Mouse (Mus musculus) kidney, embryonic 15.5 days (tissue): ENCODE measurements around the gene Hoxa9. TPM values are rescaled to one million over a fixed set of nuclear protein-coding genes. Genes with fewer than 3 reads are reported as not detected.
A peak's percentile ranks its signal among the peaks of the same experiment; 100 is the strongest.

Experiments
- ATAC-seq: fragments of 200-750 bp; cut with Nextera tagmentation; replicated peaks from 2 replicates; pipeline ENCODE4 v1.8.0; 2017; ENCODE audit warnings: moderate TSS enrichment; ENCODE audit not compliant: low FRiP score
- H3K27ac ChIP-seq: fragments of 300-500 bp; sonication (generic); 2 replicates; pipeline ENCODE4 v1.5.1; 2015; ENCODE audit warnings: mild to moderate bottlenecking, inconsistent platforms
- H3K27me3 ChIP-seq: fragments of 300-500 bp; sonication (generic); 2 replicates; pipeline ENCODE4 v1.6.1; 2015; ENCODE audit warnings: inconsistent platforms
- H3K36me3 ChIP-seq: fragments of 300-500 bp; sonication (generic); 2 replicates; pipeline ENCODE4 v1.6.1; 2015; ENCODE audit warnings: inconsistent platforms
- H3K4me1 ChIP-seq: fragments of 300-500 bp; sonication (generic); 2 replicates; pipeline ENCODE4 v1.6.1; 2015; ENCODE audit warnings: inconsistent platforms
- H3K4me2 ChIP-seq: fragments of 300-500 bp; sonication (generic); 2 replicates; pipeline ENCODE4 v1.6.1; 2015; ENCODE audit warnings: moderate library complexity, mild to moderate bottlenecking, inconsistent platforms
- H3K4me3 ChIP-seq: fragments of 300-500 bp; sonication (generic); replicated peaks from 2 replicates; pipeline ENCODE4 v1.5.1; 2015; ENCODE audit warnings: mild to moderate bottlenecking, inconsistent platforms
- H3K9ac ChIP-seq: fragments of 300-500 bp; sonication (generic); 2 replicates; pipeline ENCODE4 v1.6.1; 2015; ENCODE audit warnings: mild to moderate bottlenecking, inconsistent platforms
- H3K9me3 ChIP-seq: fragments of 300-500 bp; sonication (generic); replicated peaks from 2 replicates; pipeline ENCODE4 v1.6.1; 2016; ENCODE audit warnings: inconsistent platforms
- WGBS: fragments of 180-500 bp; shearing (Covaris S2); methylation state at CpG from one replicate; pipeline ENCODE4 v1.1.7; 2015; ENCODE audit warnings: mixed read lengths; 5-methylcytosine and 5-hydroxymethylcytosine counted together
- polyA plus RNA-seq: library from polyadenylated mRNA; unstranded; fragments of >200 nt; fragmentation: Nextera tagmentation; extraction: Ambion mirVana; gene quantifications from 2 replicates; pipeline ENCODE4 v1.2.1, GENCODE M21; 2015

Gene Hoxa9
- polyA plus RNA-seq, 1 experiment from 2014 or later = 53.4 TPM

DNA sequence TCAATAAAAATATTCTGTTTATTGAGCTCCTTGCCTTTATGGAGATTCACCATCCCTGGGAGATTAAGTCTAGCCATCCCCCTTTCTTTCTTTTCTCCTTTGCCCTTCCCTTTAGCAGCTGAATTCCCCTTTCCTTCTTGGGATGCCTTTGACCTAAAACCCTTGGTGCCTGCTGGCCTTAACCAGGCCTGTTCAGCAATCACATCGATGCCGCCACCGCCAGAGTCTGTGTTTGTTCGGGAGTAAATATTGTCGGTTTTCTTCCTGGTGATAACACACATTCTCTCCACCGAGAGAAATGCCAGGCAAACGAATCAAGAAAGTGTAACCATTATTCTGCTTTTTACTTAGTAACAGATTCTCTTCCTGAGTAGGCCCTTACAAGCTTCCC lies 7.3 kb upstream of the Hoxa9 start:
- H3K4me3 ChIP-seq = peak overlapping the region; percentile 76
- H3K36me3 ChIP-seq = no peaks in the 10 kb centered on the region
- peak overlapping the region; percentile 74 for H3K4me2 ChIP-seq
- H3K9ac ChIP-seq = peak overlapping the region; percentile 96
- peaks cover 59% of the 10 kb centered on the region for H3K4me1 ChIP-seq
- ATAC-seq = no peak
- H3K27ac ChIP-seq = peak overlapping the region; percentile 97
- H3K27me3 ChIP-seq = peaks cover 21% of the 10 kb centered on the region; the same call in 1 of the 2 replicates
- H3K9me3 ChIP-seq = no peaks in the 10 kb centered on the region
- 6% methylated on average over 7 of the region's 7 CpGs for WGBS

DNA sequence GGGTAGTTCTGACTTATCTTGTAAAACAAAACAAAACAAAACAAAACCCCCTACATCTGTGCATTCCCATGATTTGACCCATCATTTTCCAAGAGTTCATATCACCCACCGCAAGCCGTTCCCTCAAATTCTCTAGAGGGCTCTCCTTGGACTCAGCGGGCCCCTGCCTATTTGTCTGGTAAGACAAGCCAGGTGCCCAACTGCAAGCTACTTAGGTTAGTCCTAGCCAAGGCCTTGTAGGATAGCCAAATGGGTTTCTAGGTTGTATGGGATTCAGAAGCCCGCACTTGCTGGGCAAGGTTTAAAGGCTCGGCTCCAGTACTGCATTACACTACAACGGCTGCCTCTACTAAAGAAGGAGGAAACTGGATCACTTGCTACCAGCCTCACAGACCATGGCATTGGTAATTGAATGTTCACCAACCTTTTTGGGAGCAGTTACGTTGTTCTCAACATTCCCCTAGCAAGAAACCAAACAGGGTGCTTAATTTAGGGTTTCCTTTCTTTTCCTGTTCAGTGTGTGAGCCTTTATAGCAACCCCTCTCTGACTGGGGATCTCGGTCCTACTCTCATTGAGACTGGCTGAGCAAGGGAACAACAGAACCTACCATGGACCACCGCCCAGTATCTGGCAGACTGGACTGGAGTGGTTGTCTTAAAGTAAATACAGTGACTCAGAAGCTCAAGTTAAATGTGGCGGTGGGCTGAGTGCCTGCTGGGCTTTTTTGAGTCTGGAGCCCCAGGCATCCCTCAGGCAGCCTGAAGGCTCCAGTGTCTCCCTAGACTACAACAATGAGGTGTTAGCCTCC lies 6.7 kb upstream of the Hoxa9 start:
- Histone ChIP-seq H3K36me3 (no peaks in the 10 kb centered on the region), H3K9me3 (no peaks in the 10 kb centered on the region), H3K27me3 (peaks cover 17% of the 10 kb centered on the region; the same call in 1 of the 2 replicates), H3K4me2 (peak overlapping the region; percentile 74), H3K9ac (peak overlapping the region; percentile 96), H3K27ac (peak overlapping the region; percentile 97), H3K4me3 (peak overlapping the region; percentile 76), H3K4me1 (peaks cover 53% of the 10 kb centered on the region)
- WGBS = 9% methylated on average over 10 of the region's 10 CpGs
- no peak for ATAC-seq

DNA sequence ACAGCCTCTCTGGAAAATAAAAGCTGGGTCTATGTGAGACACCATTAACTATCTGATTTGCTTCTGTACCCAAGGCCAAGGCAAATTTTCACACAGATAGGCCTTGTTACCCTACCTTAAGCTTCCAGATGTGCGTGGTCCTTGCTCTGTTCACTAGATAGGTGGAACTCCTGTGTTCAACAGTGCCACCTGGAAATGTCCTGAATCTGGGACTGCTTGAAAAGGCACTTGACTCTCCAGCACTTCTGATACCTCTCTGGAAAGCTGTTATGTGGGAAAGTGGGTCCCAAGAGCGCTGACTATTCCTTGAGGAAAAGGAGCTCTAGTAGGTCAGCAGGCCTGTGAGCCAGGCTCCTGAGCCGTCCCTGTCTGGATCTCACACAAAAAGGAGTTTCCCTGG lies 5.9 kb upstream of the Hoxa9 start:
- H3K4me2 ChIP-seq = peak overlapping the region; percentile 74

DNA sequence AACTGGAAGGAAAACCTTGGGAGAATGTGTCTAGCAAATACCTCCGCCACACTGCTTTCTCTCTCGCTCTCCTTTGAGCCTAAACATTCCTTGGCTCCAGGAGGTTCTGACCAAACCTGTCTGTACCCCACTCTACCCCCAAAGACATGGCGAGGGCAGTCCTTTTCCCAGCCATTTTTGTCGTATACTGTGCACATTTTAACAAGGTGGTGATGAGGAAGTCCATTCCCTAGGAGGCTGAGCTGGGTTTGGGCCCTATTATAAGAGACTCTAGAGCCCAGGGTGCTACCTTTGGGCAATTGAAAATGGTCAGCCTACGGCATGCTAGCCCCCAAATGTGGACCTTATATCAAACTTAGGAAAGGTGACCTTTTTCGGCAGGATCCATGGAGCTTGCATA lies 5.0 kb upstream of the Hoxa9 start:
- WGBS = 17% methylated on average over 6 of the region's 6 CpGs
- Histone ChIP-seq H3K4me3 (peak overlapping the region; percentile 76), H3K9me3 (no peaks in the 10 kb centered on the region), H3K4me1 (peaks cover 38% of the 10 kb centered on the region), H3K4me2 (peak overlapping the region; percentile 74), H3K27ac (peak overlapping the region; percentile 97), H3K27me3 (peaks cover 11% of the 10 kb centered on the region; the same call in 1 of the 2 replicates), H3K36me3 (no peaks in the 10 kb centered on the region), H3K9ac (peak overlapping the region; percentile 96)
- no peak for ATAC-seq

More for the DNA sequence above, 5.9 kb upstream of the Hoxa9 start:
- Histone ChIP-seq H3K9ac (peak overlapping the region; percentile 96), H3K4me1 (peaks cover 47% of the 10 kb centered on the region), H3K9me3 (no peaks in the 10 kb centered on the region), H3K36me3 (no peaks in the 10 kb centered on the region), H3K27me3 (peaks cover 16% of the 10 kb centered on the region; the same call in 1 of the 2 replicates), H3K27ac (peak overlapping the region; percentile 97), H3K4me3 (peak overlapping the region; percentile 76)
- 25% methylated on average over 3 of the region's 3 CpGs for WGBS
- no peak for ATAC-seq

DNA sequence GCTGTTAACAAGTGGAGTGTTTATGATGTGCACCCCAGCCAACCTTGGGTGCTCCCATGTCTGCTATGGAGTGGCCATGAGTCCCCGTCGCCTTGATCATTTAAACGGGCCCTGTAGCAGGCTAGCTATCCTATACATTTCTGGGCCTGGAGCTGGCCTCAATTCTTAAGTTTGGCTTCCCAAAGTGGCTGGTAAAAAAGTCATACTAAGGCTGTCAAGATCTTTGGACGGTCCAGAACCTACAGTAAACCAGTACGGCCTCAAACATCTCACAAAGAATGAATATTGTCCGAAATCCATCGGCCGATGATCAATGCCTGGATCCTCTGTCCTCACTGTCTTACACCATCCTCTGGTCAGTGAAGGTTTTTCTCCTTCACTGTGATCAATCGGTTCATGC lies 4.4 kb upstream of the Hoxa9 start:
- WGBS = 15% methylated on average over 9 of the region's 9 CpGs
- Histone ChIP-seq H3K9ac (peak overlapping the region; percentile 96), H3K27ac (peak overlapping the region; percentile 97), H3K4me1 (peaks cover 32% of the 10 kb centered on the region), H3K27me3 (peaks cover 11% of the 10 kb centered on the region; the same call in 1 of the 2 replicates), H3K36me3 (no peaks in the 10 kb centered on the region), H3K9me3 (no peaks in the 10 kb centered on the region), H3K4me3 (peak overlapping the region; percentile 76), H3K4me2 (peak overlapping the region; percentile 74)
- ATAC-seq = no peak

DNA sequence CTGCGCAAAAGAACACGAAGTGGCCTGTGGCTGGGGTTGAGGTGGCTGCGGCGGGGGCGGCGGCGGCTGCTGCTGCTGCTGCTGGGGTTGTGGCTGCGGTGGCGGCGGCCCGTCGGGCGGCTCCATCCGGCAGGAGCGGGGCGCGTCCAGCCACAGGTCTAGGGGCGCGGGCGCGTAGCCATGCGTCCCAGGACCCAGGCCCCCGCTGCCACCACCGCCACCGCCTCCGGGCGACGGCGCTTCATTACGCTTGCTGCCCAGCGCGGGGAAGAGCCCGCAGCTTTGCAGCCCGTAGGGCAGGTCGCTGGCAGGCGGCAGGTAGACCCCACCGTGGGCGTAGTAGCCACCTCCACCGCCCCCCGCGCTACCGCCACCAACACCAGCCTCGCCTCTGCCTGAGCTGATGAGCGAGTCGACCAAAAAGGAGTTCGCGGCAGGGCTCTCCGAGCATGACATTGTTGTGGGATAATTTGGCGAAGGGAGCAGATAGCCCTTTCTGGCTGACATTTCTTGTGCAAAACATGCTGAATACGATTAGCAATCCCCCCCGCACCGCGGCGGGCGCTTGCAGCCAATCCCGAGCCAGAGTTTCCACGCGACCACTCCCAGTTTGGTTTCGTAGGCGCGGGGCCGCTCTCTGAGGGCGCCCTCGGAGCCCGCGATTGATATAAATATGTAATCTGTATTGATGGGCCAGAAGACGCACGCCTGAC lies 3.7 kb upstream of the Hoxa9 start:
- Histone ChIP-seq H3K4me2 (peak overlapping the region; percentile 74), H3K9me3 (no peaks in the 10 kb centered on the region), H3K27me3 (peaks cover 7% of the 10 kb centered on the region; the same call in 1 of the 2 replicates), H3K27ac (peak overlapping the region; percentile 97), H3K4me1 (peaks cover 33% of the 10 kb centered on the region), H3K36me3 (no peaks in the 10 kb centered on the region), H3K9ac (peak overlapping the region; percentile 96), H3K4me3 (peak overlapping the region; percentile 76)
- peak; percentile 30 for ATAC-seq
- under 1% methylated on average over 61 of the region's 68 CpGs for WGBS

DNA sequence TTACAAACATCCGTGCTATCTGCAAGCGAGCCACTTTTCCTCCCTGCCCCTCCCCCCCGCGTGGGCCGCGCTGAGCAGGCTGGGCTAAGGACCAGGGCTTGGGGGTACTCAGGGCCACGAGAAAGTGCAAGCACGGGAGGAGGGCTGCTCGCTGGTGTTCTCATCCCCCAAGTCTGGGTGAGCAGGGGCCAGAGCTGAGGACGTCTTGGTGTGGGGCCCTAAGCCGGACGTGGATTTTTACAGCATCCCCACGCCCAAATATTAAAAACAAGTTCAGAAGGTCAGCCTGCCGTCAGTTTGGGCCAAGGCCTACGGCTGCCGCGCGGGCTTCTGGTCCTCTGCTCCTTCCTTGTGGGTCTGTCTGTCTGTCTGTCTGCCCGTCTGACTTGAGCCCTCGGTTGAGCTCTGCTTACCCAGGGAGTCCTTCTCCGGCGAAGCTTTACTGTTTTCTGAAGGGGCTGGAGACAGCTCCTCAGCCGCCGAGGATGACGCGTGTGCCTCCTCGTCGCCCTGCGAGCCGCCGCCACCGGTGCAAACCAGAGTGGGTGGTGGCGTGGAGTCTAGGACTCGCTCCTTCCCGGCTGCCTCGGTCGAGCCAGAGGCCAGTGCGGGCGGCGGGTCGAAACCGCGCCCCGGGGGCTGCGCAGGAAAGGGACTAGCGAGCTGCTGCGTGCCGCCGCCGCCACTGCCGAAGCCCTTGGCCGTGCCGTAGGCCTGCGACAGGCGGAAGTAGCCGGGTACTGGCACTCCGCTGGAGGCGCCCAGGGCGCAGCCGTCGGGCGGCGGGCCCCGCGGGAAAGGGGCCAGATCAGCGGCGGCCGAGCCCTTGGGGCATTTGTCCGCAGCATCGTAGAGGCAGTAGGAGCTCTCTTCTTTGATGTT lies 2.9 kb upstream of the Hoxa9 start:
- H3K4me3 ChIP-seq = peak overlapping the region; percentile 76
- peaks cover 7% of the 10 kb centered on the region; the same call in 1 of the 2 replicates for H3K27me3 ChIP-seq
- peak overlapping the region; percentile 96 for H3K9ac ChIP-seq
- peaks cover 33% of the 10 kb centered on the region for H3K4me1 ChIP-seq
- H3K4me2 ChIP-seq = peak overlapping the region; percentile 74
- no peaks in the 10 kb centered on the region for H3K9me3 ChIP-seq
- ATAC-seq = peak; percentile 47
- no peaks in the 10 kb centered on the region for H3K36me3 ChIP-seq
- under 1% methylated on average over 70 of the region's 70 CpGs for WGBS
- H3K27ac ChIP-seq = peak overlapping the region; percentile 97

DNA sequence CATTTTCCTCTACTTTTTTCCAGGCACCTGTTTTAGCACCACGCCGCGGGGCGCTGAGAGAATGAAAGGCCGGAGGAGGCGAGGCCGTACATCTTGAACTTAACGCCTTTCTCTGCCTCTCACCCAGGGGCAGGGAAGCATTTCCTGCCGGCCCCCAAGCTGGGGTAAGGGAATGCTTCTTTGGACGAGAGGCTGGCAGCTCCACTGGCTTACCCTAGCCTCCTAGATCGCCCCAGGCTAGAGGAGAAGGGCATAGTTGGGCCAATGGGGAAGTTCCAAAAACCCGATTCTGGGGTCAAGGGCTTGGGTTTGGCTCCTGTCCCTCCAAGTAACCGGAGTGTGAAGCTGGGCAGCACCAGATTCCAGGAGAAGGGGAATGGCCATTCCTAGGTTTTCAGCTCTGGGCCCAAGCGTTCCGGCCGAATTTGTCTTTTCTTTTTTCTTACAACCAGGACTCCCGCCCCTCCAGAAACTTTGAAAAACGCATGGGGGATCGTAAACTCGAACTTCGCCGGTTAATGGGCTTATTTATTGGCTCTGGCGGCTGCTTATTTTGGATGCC lies 2.2 kb upstream of the Hoxa9 start:
- H3K27me3 ChIP-seq = peaks cover 7% of the 10 kb centered on the region; the same call in 1 of the 2 replicates
- peaks cover 33% of the 10 kb centered on the region for H3K4me1 ChIP-seq
- H3K9me3 ChIP-seq = no peaks in the 10 kb centered on the region
- H3K4me3 ChIP-seq = peak overlapping the region; percentile 76
- H3K9ac ChIP-seq = peak overlapping the region; percentile 96
- WGBS = 1% methylated on average over 23 of the region's 23 CpGs
- H3K36me3 ChIP-seq = no peaks in the 10 kb centered on the region
- peak overlapping the region; percentile 74 for H3K4me2 ChIP-seq
- H3K27ac ChIP-seq = peak overlapping the region; percentile 97
- ATAC-seq = no peak

DNA sequence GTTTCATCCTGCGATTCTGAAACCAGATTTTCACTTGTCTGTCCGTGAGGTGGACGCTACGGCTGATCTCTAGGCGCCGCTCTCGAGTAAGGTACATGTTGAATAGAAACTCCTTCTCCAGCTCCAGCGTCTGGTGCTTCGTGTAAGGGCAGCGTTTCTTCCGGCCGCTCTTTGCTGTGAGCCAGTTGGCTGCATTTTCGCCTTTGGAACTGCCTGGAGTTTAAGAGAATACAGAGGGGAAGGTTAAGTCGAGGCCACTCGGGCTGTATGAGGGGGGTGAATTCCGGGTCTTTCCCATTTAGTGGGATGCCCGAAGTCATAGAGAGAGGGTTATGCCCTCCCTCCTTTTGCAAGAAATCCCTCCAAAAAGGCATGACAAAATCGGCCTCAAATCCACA lies 1.7 kb upstream of the Hoxa9 start:
- Histone ChIP-seq H3K4me2 (peak overlapping the region; percentile 74), H3K36me3 (no peaks in the 10 kb centered on the region), H3K27ac (peak overlapping the region; percentile 97), H3K4me3 (peak overlapping the region; percentile 76), H3K27me3 (peaks cover 7% of the 10 kb centered on the region; the same call in 1 of the 2 replicates), H3K9ac (peak overlapping the region; percentile 96), H3K9me3 (no peaks in the 10 kb centered on the region), H3K4me1 (peaks cover 36% of the 10 kb centered on the region)
- ATAC-seq = no peak
- under 1% methylated on average over 18 of the region's 18 CpGs for WGBS

DNA sequence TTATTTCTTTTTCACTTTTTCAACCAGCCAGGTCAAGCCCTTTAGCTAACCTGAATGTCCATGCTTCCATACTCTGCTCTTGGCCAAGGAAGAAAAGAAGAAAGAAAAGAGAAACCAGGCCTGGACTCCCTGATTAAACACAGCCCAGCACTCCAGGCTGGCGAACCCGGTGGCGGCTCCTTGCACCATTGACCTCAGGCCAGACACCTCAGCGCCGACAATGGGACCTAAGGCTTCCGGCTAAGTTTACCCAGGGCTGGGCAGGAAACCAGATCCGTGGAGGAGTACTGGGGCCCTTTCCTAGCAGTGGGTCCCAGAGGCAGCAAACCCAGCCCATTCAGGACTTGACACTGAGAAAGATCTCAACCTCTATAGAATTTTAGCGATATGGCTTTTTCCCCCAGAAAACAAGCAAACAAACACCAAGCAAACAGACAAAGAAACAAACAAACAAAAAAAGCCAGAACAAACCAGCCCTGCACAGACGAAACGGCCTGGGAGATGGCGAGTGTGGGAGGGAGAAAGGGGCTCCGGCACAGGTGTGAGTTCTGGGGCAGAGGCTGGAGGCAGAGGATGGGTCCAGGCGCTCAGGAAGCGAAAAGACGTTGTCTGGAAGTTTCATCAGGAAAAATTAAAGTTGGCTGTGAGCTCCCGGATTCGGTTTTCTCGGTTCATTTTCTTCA lies 1.1 kb upstream of the Hoxa9 start:
- Histone ChIP-seq H3K9ac (peak overlapping the region; percentile 96), H3K4me3 (peak overlapping the region; percentile 76), H3K27me3 (peaks cover 7% of the 10 kb centered on the region; the same call in 1 of the 2 replicates), H3K4me1 (peaks cover 42% of the 10 kb centered on the region), H3K9me3 (no peaks in the 10 kb centered on the region), H3K4me2 (peak overlapping the region; percentile 74), H3K27ac (peak overlapping the region; percentile 97), H3K36me3 (no peaks in the 10 kb centered on the region)
- WGBS = under 1% methylated on average over 18 of the region's 18 CpGs
- peak; percentile 37 for ATAC-seq
